Mouse (Mus musculus) cerebral cortex, adult 2 months (tissue): ENCODE data around the gene Gdpgp1.

Source experiments
- WGBS: fragments of 180-500 bp; shearing (Covaris S2); methylation state at CpG from one replicate; pipeline ENCODE4 v1.1.7; 2018; 5-methylcytosine and 5-hydroxymethylcytosine counted together

The Gdpgp1 gene

DNA sequence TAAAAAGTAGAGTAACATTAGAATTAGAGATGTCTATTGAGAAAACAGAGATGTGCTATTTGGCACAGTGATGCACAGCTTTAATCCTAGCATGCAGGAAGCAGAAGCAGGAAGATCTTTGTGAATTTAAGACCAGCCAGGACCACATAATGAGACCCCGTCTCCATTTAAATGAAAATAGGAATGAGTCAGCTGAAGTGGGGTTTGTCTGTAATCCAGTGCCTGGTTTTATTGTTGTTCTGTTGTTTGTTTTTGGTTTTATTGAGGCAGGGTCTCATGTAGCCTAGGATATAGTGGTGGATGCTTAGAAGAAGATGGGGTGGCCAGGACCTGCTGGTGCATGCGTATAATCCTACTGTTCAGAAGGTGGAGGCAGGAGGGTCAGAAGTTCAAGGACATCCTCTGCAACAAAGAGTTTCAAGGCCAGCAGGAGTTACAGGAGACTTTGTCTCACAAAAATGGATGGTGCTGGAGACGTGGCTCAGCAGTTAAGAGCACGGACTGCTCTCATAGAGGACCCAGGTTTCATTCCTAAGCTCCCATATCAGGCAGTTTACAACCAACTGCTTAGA, 11.4 kb upstream of the Gdpgp1 start:
- WGBS: 93% methylated on average over 4 of the region's 4 CpGs

- 93% methylated on average over 4 of the region's 4 CpGs for WGBS
Measured at GRCm38 (mm10) chr7:80227065-80227464, 5.6 kb upstream of the Gdpgp1 start.

DNA sequence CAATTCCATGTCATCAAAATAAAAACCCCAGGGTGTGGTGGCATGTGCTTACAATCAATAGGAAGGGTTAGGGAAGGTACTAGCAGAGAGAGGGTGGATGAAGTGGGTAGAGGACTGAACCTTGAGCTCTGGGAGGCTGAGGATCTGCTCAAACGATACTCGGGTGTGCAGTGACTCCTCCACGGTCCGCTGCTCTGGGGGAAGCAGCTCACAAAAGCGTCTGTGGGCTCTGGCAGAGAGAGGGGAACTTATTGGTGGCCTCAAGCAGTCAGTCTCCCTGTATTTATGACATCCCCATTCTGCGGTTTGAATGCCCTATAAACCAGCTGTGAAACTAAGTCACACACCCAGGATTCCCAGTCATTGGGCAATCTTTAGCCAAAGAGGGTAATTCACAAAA, 2.5 kb upstream of the Gdpgp1 start:
- 69% methylated on average over 6 of the region's 6 CpGs for WGBS

- 4% methylated on average over 29 of the region's 29 CpGs for WGBS
Measured at GRCm38 (mm10) chr7:80231971-80232488, 635 bp upstream of the Gdpgp1 start.

- WGBS: 77% methylated on average over 9 of the region's 9 CpGs
Measured at GRCm38 (mm10) chr7:80233799-80234198, 1.1 kb downstream of the Gdpgp1 start.

DNA sequence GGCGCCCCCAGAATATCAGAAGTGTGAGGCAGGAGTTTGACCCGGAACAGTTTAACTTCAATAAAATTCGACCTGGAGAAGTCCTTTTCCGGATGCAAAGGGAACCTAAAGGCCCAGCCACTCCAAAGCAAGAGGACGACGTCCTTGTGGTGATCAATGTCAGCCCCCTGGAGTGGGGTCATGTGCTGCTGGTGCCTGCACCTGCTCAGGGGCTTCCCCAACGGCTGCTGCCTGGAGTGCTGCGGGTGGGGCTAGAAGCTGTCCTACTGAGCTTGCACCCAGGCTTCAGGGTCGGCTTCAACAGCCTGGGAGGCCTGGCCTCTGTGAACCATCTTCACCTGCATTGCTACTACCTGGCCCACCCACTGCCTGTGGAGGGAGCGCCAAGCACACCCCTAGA, 5.9 kb downstream of the Gdpgp1 start:
- 93% methylated on average over 10 of the region's 10 CpGs for WGBS

DNA sequence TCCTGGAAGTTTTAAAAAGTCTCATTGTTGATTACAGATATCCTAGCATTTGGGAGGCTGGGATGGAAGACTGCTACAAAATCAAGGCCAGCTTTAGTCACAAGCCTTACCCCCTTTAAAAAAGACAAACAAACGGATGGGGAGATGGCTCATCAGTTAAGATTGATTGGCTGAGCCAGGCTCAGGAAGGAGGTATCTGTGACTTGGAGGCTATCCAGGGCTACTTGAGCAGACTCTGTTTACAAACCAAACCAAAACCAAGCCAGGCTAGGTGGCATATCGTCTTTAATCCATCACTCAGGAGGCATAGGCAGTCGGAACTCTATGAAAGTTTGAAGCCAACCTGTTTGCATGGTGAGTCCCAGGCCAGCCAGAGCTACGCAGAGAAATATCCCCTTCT, 9.0 kb downstream of the Gdpgp1 start:
- WGBS: 87% methylated on average over 4 of the region's 4 CpGs

GRCm38 (mm10) chr7:80244851-80245250, 12.2 kb downstream of the Gdpgp1 start:
- 94% methylated on average over 4 of the region's 4 CpGs for WGBS

- WGBS: under 1% methylated on average over 48 of the region's 48 CpGs
Measured at GRCm38 (mm10) chr7:80246148-80246721, 13.6 kb downstream of the Gdpgp1 start, which contains the start of gene Ttll13. TSS of gene Ttll13 (plus strand) at chr7:80246376.

DNA sequence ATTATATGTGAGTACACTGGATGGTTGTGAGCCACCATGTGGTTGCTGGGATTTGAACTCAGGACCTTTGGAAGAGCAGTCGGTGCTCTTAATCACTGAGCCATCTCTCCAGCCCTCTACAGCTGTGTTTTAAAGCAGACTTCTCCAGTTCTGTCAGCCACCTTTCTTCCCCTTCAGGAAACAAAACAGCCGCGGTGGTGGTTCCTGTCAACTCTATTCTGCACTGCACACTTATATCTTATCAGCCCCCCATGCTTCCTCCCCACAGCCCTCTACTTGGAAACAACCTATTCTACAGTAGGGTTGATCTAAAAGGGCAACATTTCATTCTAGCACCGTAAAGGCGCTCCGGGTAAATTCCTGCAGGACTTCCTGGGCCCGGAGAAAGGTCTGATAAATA, 14.2 kb downstream of the Gdpgp1 start:
- 61% methylated on average over 7 of the region's 7 CpGs for WGBS

- 69% methylated on average over 7 of the region's 7 CpGs for WGBS
Measured at GRCm38 (mm10) chr7:80252437-80252836, 19.8 kb downstream of the Gdpgp1 start.

GRCm38 (mm10) chr7:80252886-80253285, 20.2 kb downstream of the Gdpgp1 start:
- 91% methylated on average over 11 of the region's 11 CpGs for WGBS

GRCm38 (mm10) chr7:80255981-80256380, 23.3 kb downstream of the Gdpgp1 start:
- 66% methylated on average over 2 of the region's 2 CpGs for WGBS

GRCm38 (mm10) chr7:80257706-80258105, 25.0 kb downstream of the Gdpgp1 start:
- 82% methylated on average over 2 of the region's 2 CpGs for WGBS

DNA sequence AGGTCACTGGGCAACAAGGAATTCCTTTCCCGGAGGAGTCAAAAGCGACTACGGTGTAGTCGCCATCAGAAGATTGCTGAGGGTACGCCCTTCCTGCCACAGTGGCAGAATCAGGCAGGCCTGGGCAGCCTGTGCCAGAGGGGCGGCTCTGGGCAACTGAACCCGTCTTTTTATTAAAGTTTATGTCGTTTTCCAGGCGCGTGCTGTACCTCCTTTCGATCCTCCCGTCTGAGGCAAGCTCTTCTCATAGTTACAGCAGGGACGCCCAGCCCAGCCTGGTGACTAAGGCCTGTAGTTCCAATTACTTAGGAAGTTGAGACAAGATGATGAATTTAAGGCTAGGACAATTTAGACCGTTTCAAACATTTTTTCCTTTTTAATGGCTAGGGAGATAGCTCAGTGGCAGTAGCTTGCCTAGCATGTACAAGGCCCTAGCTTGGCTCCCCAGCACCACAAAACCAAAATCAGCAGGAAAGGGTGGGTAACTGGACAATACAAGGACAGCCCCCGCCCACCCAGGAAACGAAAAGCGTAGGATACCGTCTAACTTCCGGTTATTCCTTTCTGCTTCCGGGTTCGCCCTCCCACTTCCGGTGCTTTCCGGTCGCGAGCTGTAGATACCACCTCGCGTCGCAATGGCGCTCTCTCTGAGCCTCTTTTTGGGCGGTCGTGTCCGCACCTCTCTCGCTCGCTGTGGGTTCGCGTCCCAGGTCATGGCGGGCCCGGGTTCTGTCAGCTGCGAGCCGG, 28.1 kb downstream of the Gdpgp1 start, which contains the start of gene Ngrn:
TSS of gene Ngrn (plus strand) at position 591 of the 747 bp plus-strand sequence.
- WGBS: 26% methylated on average over 40 of the region's 40 CpGs

GRCm38 (mm10) chr7:80261372-80261990, 28.8 kb downstream of the Gdpgp1 start:
- WGBS: 1% methylated on average over 32 of the region's 32 CpGs

- 87% methylated on average over 12 of the region's 12 CpGs for WGBS
Measured at GRCm38 (mm10) chr7:80264606-80265005, 31.9 kb downstream of the Gdpgp1 start.

DNA sequence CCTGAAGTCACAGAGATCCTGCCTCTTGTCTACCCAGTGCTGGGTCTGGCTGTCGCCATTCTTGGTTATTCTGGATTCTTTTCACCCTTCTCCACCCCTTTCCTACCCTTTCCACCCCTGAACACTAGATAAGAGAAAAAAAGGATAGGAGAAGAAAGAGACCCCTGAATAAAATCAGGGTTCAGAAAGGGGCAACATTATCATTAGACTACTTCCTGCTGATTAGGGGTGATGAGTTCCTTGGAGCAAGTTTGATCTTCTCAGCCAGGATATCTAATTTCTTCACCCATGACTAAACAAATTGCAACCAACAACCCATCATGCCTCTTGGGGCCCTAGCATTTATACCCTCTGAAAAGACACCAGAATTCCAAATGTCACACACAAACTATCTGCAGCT, 35.1 kb downstream of the Gdpgp1 start:
- WGBS: 86% methylated on average over 1 of the region's 1 CpGs

DNA sequence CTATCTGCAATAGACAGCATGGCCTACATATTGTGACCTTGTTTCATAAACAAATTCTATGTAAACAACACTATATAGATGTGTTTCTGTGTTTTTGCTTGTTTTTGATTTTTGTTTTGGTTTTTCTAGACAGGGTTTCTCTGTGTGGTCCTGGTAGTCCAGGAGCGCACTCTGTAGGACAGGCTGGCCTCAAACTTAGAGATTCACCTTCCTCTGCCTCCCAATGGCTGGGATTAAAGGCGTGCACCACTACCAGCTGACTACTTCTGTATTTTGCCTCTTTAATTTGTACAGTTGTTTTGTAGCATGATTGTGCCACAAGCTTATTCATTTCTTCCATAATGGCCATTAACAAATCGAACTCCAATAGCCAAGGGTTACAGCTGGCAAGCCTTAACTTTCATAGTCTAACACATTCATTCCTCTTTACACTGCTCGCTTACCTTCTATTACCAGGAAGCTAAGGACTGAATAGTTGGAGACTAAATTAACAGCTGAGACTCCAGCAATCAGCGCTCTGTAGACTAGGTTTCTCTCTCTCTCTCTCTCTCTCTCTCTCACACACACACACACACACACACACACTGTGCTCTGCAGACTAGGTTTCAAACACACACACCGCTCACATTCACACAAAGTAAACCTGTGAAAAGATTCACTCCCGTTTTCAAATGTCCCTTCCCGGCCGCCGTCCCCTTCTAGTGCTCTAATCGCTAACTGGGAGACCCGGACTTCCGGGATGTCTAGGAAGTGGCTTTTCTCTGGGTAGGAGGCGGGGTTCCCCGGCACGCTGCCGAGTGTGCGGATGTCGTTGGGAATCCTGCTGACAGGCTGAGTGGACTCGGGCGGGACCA, 36.5 kb downstream of the Gdpgp1 start, which contains the start of gene Vps33b:
TSS of gene Vps33b (plus strand) at position 753 of the 854 bp plus-strand sequence.
- 3% methylated on average over 21 of the region's 21 CpGs for WGBS

DNA sequence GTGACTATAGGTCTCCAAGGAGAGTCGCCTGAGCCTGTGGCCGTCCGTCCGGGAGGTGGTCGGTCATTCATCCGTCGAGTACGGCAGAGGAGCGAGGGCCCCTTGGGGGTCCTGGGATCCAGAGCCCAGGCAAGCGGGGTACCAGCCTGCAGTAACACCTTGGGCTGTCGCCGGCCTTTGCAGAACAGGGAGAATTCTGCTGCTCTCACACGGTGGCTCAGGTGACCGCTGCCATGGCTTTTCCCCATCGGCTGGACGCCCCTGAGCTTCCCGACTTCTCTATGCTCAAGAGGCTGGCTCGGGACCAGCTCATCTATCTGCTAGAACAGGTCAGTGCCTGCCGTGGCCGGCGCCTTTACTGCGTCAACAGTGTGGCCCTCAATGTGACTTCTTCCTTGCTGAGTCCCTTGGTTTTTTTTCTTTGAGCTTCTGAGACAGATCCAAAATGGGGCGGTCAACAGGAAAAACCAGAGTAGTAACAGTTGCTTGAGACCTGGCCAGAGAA, 37.1 kb downstream of the Gdpgp1 start:
- under 1% methylated on average over 23 of the region's 23 CpGs for WGBS

- WGBS: 97% methylated on average over 2 of the region's 2 CpGs
Measured at GRCm38 (mm10) chr7:80273456-80273855, 40.8 kb downstream of the Gdpgp1 start.
